Mouse (Mus musculus): ENCODE measurements around the gene Dnase1l2.

DNA sequence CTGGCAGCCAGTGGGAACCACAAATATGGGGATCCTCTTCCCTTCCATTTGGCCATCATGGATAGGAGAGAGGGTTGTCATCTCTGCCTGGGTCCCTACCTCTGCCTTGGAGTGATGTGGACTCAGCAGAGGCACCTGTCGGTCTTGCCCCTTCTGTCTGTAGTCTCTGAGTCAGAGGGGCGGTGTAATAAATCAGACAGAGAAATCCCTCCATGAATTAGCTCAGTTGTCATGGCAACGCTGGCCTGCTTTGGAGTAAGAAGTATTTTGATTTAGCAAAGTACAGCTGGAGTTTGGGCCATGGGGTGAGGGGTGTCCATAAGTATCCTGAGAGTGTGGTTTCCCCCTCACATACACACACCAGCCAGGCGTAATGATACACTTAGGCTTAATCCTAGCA, 47.5 kb upstream of the Dnase1l2 start:
- TF ChIP-seq GATA1 (IDR thresholded peaks at IDR 0.05; ENCODE audit: low read length) (no peak), TAL1 (IDR thresholded peaks at IDR 0.05; ENCODE audit: low read length) (no peak)
